Mouse (Mus musculus): ENCODE results near the gene Atp2b1. TPM values are rescaled to one million over a fixed set of nuclear protein-coding genes. Genes with fewer than 3 reads are reported as not detected.

Gene Atp2b1
- polyA plus RNA-seq, 1 experiment = 23.2 TPM

DNA sequence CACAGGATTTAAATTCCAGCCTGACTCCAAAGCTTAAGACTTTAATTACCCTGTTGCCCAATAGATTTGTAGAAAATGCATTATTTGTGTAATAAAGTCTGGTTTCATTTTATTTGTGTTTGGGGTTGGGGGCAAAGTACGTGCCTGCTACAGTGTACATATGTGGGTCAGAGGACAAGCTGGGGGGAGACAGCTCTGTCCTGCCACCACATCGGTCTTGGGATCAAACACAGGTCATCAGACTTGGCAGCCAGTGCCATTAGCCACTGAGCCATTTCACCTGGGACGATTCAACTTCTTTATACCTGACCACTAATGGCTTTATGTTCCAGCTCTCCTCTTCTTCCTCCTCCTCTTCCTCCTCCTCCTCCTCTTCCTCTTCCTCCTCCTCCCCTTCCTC lies 124.7 kb downstream of the Atp2b1 start:
- no peak overlapping the region for H3K4me3 ChIP-seq (replicated peaks; ENCODE audit: extremely low read depth, low read depth, low read length)
- H3K4me1 ChIP-seq (ENCODE audit: control insufficient read depth, insufficient read depth, low read length) = 0 out of 2 replicates have a peak, but pooled peaks cover 2% of the 10 kb centered on the region
- no peak for DNase-seq
- 78% methylated on average over 3 of the region's 3 CpGs for WGBS
- TF ChIP-seq CTCF (IDR thresholded peaks at IDR 0.05; ENCODE audit: insufficient read depth, low read length) = no peak
- no peak for TF ChIP-seq POLR2A (IDR thresholded peaks at IDR 0.05; ENCODE audit: borderline replicate concordance, extremely low read depth, low read depth, low read length)

DNA sequence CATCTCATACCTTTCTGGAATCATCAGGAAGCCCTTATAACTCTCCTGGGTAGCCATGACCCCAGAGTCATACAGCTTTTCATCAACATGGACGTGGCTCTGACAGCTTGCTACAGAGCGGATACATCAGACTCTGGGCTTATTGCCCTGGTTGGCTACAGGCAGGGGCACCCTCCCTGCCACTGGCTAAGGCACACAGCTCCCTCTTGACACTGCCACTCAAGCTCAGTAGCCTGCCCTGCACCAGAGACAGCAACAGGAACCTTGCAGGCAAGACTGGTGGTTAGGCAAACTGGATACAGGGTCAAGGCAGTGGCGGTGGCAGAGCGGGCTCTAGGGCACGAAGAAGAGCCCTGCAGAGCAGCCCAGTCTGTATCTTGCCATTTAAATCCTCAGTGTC lies 126.0 kb downstream of the Atp2b1 start:
- no peak for DNase-seq

DNA sequence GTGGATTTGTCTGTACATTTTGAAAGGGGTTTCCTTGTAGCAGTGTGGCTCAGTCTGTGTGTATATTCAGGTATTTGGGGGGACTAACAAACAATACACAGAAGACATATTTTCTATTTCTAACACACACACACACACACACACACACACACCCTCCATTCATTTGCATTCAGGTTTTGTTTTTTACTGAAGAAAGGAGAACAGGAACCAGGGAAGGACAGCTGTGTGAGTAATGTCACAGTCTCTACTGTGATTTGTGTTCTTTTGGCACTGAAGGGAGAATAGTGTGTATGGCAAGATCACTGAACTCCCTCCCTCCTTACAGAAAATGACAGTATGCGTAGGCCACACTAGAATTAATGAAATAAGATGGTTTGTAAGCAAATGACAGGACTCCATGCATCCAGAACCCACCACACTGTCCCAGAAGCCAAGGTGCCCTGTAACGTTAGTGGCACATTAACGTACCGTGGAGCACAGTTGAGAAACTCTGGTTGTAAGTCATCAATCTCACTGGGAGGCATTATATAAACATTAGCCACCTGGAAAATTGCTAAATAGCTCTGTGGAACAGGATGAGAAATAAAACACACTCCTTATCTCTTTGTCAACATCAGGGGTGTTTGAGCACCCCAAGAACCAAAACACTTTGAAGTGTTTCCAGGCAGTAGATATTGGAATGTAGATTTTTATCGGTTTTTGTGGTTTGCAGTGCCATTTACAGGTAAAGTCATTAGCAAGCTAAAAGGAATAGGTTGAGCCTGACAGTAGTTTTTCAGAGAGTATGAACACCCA lies 132.7 kb downstream of the Atp2b1 start:
- DNase-seq = no peak
- peaks cover 2% of the 10 kb centered on the region; the same call in 1 of the 2 replicates for H3K4me1 ChIP-seq (ENCODE audit: control insufficient read depth, insufficient read depth, low read length)
- no peak overlapping the region for H3K4me3 ChIP-seq (replicated peaks; ENCODE audit: extremely low read depth, low read depth, low read length)
- TF ChIP-seq CTCF (IDR thresholded peaks at IDR 0.05; ENCODE audit: insufficient read depth, low read length) (no peak), POLR2A (IDR thresholded peaks at IDR 0.05; ENCODE audit: borderline replicate concordance, extremely low read depth, low read depth, low read length) (no peak)
- WGBS = 41% methylated on average over 5 of the region's 5 CpGs

More for the DNA sequence above, 126.0 kb downstream of the Atp2b1 start:
- TF ChIP-seq POLR2A (IDR thresholded peaks at IDR 0.05; ENCODE audit: borderline replicate concordance, extremely low read depth, low read depth, low read length) = no peak
- Histone ChIP-seq H3K4me3 (replicated peaks; ENCODE audit: extremely low read depth, low read depth, low read length) (no peak overlapping the region), H3K4me1 (ENCODE audit: control insufficient read depth, insufficient read depth, low read length) (0 out of 2 replicates have a peak, but pooled peaks cover 2% of the 10 kb centered on the region)
- WGBS = 86% methylated on average over 5 of the region's 5 CpGs

DNA sequence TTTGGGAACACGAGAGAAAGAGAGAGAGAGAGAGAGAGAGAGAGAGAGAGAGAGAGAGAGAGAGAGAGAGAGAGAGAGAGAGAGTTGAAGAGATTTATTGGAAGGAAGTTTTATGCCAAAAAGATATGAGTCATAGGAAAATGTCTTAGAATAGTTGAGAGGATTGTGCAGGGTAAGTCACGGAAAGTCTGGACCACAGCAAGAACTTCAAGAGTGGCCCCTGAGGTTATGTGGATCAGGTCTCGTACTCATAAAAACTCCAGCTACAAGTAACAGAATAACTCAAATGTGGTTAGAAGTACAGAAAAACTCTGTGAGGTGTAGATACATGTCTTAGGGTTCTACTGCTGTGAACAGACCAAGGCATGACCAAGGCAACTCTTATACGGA lies 133.3 kb downstream of the Atp2b1 start:
- 50% methylated on average over 4 of the region's 4 CpGs for WGBS

DNA sequence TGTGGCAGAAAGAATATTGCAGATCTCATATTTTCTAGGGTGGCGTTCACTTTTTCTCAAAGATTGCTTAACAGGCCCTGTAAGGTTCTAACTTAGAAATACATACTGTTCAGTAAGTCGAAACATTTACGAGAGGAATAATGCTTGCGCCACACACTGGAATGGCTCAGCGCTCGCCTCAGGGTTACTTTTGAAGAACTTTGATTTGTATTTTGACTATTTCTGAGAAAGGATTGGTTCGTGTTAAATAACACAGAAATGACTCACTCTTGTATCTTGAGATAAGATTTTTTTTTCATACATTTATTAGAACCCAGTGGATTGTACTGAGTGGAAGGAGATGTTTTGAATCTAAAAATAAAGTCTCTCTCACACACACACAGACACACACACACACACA lies 135.9 kb downstream of the Atp2b1 start:
- WGBS = 65% methylated on average over 7 of the region's 7 CpGs
- no peak for DNase-seq
- Histone ChIP-seq H3K4me3 (replicated peaks; ENCODE audit: extremely low read depth, low read depth, low read length) (no peak overlapping the region), H3K4me1 (ENCODE audit: control insufficient read depth, insufficient read depth, low read length) (peaks cover 2% of the 10 kb centered on the region; the same call in 1 of the 2 replicates)
- no peak for TF ChIP-seq POLR2A (IDR thresholded peaks at IDR 0.05; ENCODE audit: borderline replicate concordance, extremely low read depth, low read depth, low read length)
- no peak for TF ChIP-seq CTCF (IDR thresholded peaks at IDR 0.05; ENCODE audit: insufficient read depth, low read length)

More for the DNA sequence above, 133.3 kb downstream of the Atp2b1 start:
- peaks cover 2% of the 10 kb centered on the region; the same call in 1 of the 2 replicates for H3K4me1 ChIP-seq (ENCODE audit: control insufficient read depth, insufficient read depth, low read length)
- no peak overlapping the region for H3K4me3 ChIP-seq (replicated peaks; ENCODE audit: extremely low read depth, low read depth, low read length)
- no peak for DNase-seq
- TF ChIP-seq POLR2A (IDR thresholded peaks at IDR 0.05; ENCODE audit: borderline replicate concordance, extremely low read depth, low read depth, low read length) = no peak
- no peak for TF ChIP-seq CTCF (IDR thresholded peaks at IDR 0.05; ENCODE audit: insufficient read depth, low read length)

DNA sequence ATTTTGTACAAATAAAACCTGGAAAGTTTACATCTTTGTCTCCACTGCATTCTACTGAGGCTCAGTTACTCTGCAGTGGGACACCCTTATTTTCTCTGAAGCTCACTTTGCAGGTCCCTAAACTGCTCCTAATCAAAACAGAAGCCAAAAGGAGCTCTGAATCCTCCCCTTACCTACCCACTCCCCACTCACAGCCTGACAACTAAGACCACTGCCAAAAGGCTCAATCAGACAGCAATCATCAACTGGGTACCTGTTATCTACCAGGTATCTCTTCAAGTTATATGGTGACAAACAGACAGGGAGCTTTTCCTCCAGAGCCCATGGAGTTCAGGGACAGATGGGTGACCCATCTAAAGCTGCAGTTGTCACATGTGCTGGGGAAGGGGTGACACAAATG lies 138.9 kb downstream of the Atp2b1 start:
- no peak overlapping the region for H3K4me3 ChIP-seq (replicated peaks; ENCODE audit: extremely low read depth, low read depth, low read length)
- no peak for DNase-seq
- H3K4me1 ChIP-seq (ENCODE audit: control insufficient read depth, insufficient read depth, low read length) = no peaks in the 10 kb centered on the region
- no peak for TF ChIP-seq CTCF (IDR thresholded peaks at IDR 0.05; ENCODE audit: insufficient read depth, low read length)
- TF ChIP-seq POLR2A (IDR thresholded peaks at IDR 0.05; ENCODE audit: borderline replicate concordance, extremely low read depth, low read depth, low read length) = no peak

DNA sequence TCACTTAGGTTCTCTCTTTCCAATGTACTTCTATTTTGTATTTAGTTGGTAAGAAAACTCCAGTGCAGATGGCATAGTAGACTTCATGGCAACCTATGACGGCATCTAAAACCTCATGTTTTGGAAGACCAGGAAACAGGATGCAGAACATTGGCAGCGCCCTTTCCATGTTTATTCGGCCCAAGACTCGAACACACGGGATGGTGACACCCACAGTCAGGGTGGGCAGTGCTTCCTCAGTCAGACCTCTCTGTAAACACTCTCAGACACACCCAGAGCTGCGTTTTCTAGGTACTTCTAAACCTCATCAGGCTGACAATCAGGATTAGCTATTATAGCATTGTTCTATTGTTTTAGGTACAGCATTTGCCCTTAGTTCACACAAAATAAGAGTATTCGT lies 146.4 kb downstream of the Atp2b1 start:
- H3K4me1 ChIP-seq (ENCODE audit: control insufficient read depth, insufficient read depth, low read length) = 0 out of 2 replicates have a peak, but pooled peaks cover 3% of the 10 kb centered on the region
- no peak for DNase-seq
- 53% methylated on average over 7 of the region's 7 CpGs for WGBS
- TF ChIP-seq CTCF (IDR thresholded peaks at IDR 0.05; ENCODE audit: insufficient read depth, low read length) (no peak), POLR2A (IDR thresholded peaks at IDR 0.05; ENCODE audit: borderline replicate concordance, extremely low read depth, low read depth, low read length) (no peak)
- H3K4me3 ChIP-seq (replicated peaks; ENCODE audit: extremely low read depth, low read depth, low read length) = no peak overlapping the region

DNA sequence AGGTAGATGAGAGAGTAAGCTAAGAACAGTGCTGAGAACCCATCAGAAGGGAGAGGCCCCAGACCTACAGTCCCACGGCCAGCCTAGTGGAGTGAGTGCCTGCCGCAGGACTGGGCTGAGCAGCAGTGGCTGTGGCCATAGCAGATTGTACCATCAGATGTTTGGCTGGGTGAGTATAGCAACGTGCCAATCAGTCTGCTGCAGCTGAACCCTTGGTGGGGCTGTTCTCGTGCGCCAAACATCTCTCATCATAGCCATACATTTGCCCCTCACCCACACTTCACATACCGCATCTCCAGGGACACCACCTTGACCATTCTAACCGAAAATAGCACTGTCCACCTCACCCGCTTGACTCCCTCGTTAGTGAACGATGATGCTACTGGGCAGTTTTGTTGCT lies 147.2 kb downstream of the Atp2b1 start:
- no peak for TF ChIP-seq POLR2A (IDR thresholded peaks at IDR 0.05; ENCODE audit: borderline replicate concordance, extremely low read depth, low read depth, low read length)
- TF ChIP-seq CTCF (IDR thresholded peaks at IDR 0.05; ENCODE audit: insufficient read depth, low read length) = no peak
- no peak overlapping the region for H3K4me3 ChIP-seq (replicated peaks; ENCODE audit: extremely low read depth, low read depth, low read length)
- WGBS = 89% methylated on average over 10 of the region's 10 CpGs
- DNase-seq = no peak
- 0 out of 2 replicates have a peak, but pooled peaks cover 3% of the 10 kb centered on the region for H3K4me1 ChIP-seq (ENCODE audit: control insufficient read depth, insufficient read depth, low read length)

DNA sequence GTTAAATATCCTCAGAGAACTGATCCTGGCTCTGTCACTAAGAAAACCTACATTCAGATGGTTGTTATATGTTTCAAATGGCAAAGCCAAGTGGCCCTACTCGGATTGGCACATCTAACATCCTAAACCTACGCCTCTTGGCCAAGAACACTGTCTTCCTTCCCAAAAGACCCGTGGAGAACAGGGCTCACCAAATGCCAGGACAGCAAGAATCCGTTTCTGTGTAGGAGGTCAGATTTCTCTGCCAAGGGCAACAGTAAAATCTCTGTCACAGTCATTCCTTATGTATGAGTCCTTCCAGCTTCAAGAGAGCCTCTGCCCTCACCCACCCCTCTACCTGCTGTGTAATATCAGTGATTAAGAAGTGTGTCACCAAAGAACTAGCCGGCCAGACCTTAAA lies 148.3 kb downstream of the Atp2b1 start:
- TF ChIP-seq POLR2A (IDR thresholded peaks at IDR 0.05; ENCODE audit: borderline replicate concordance, extremely low read depth, low read depth, low read length) (no peak), CTCF (IDR thresholded peaks at IDR 0.05; ENCODE audit: insufficient read depth, low read length) (no peak)
- 0 out of 2 replicates have a peak, but pooled peaks cover 3% of the 10 kb centered on the region for H3K4me1 ChIP-seq (ENCODE audit: control insufficient read depth, insufficient read depth, low read length)
- DNase-seq = no peak
- no peak overlapping the region for H3K4me3 ChIP-seq (replicated peaks; ENCODE audit: extremely low read depth, low read depth, low read length)
- 65% methylated on average over 5 of the region's 5 CpGs for WGBS

Other genes with a start within 250 kb of the Atp2b1 start
- 6.5 and 7.3 TPM in 2 replicates for gene Poc1b, start 192.6 kb downstream of the Atp2b1 start, polyA plus RNA-seq (2012; rRNA removed)
- 3.2 and 4.6 TPM in 2 replicates for gene Galnt4, start 193.8 kb downstream of the Atp2b1 start, polyA plus RNA-seq (2012; rRNA removed)
- gene Phxr2, start 211.9 kb downstream of the Atp2b1 start, polyA plus RNA-seq (2012; rRNA removed) = not detected in 2 replicates